Mouse (Mus musculus) MEL (cell line): ENCODE measurements around the gene Plekhg3.

Source experiments
- CHD2 ChIP-seq: IDR thresholded peaks from 2 replicates; pipeline ENCODE4 v1.6.1; 2011; ENCODE audit warnings: low read length, improper control_type of control experiment
- CTCF ChIP-seq, 3 experiments: IDR thresholded peaks in 2 of 3; conservative IDR thresholded peaks in 1 of 3; 2 replicates each; pipeline ENCODE4 v1.5.1; 2011 to 2012; ENCODE audit warnings: low read length in 3 of 3, low read depth in 2 of 3, mild to moderate bottlenecking in 2 of 3, improper control_type of control experiment in 1 of 3, inconsistent platforms in 1 of 3, mixed read lengths in 1 of 3, moderate library complexity in 1 of 3; ENCODE audit not compliant: control insufficient read depth in 1 of 3, insufficient read depth in 1 of 3, poor library complexity in 1 of 3, severe bottlenecking in 1 of 3
- HCFC1 ChIP-seq: IDR thresholded peaks from 2 replicates; pipeline ENCODE4 v1.6.1; 2012; ENCODE audit warnings: low read depth, mild to moderate bottlenecking, inconsistent platforms, low read length, improper control_type of control experiment, moderate library complexity
- KAT2A ChIP-seq: conservative IDR thresholded peaks from 2 replicates; pipeline ENCODE4 v1.6.1; 2012; ENCODE audit warnings: low read depth, low read length, improper control_type of control experiment, inconsistent platforms
- POLR2A ChIP-seq, 2 experiments: IDR thresholded peaks; 2 replicates each; pipeline ENCODE4 v1.6.1; 2011 to 2012; ENCODE audit warnings: low read length in 2 of 2, mild to moderate bottlenecking in 2 of 2, control low read depth in 1 of 2, improper control_type of control experiment in 1 of 2, low read depth in 1 of 2, moderate library complexity in 1 of 2; ENCODE audit not compliant: control insufficient read depth in 1 of 2, insufficient read depth in 1 of 2, poor library complexity in 1 of 2
- RCOR1 ChIP-seq: IDR thresholded peaks from 2 replicates; pipeline ENCODE4 v1.6.1; 2012; ENCODE audit warnings: low read depth, mild to moderate bottlenecking, inconsistent platforms, low read length, improper control_type of control experiment
- SIN3A ChIP-seq: IDR thresholded peaks from 2 replicates; pipeline ENCODE4 v1.6.1; 2012; ENCODE audit warnings: low read length, improper control_type of control experiment, inconsistent platforms

GRCm38 (mm10) chr12:76535471-76535900, 4.8 kb downstream of the Plekhg3 start:
- no peak for TF ChIP-seq CTCF (IDR thresholded peaks at IDR 0.05 in 2 of 3, conservative IDR thresholded peaks at IDR 0.05 in 1 of 3; ENCODE audit: control insufficient read depth in 1 of 3, insufficient read depth in 1 of 3, low read depth in 2 of 3, low read length in 3 of 3, poor library complexity in 1 of 3, severe bottlenecking in 1 of 3)
- TF ChIP-seq SIN3A = no peak
- TF ChIP-seq KAT2A = no peak
- TF ChIP-seq HCFC1 = no peak
- no peak for TF ChIP-seq CHD2
- no peak for TF ChIP-seq RCOR1
- no peak for TF ChIP-seq POLR2A (IDR thresholded peaks at IDR 0.05; ENCODE audit: control insufficient read depth in 1 of 2, insufficient read depth in 1 of 2, low read depth in 1 of 2, low read length in 2 of 2, poor library complexity in 1 of 2)
